Mouse (Mus musculus) hindbrain, embryonic 15.5 days (tissue): ENCODE measurements around the gene Sox1. TPM values are rescaled to one million over a fixed set of nuclear protein-coding genes. Genes with fewer than 3 reads are reported as not detected.

Experiments used
- ATAC-seq: fragments of 200-750 bp; cut with Nextera tagmentation; 2 replicates; pipeline ENCODE4 v1.8.0; 2017; ENCODE audit warnings: low read depth, moderate number of reproducible peaks, moderate TSS enrichment; ENCODE audit not compliant: low FRiP score
- H3K27ac ChIP-seq: fragments of 300-500 bp; sonication (generic); replicated peaks from 2 replicates; pipeline ENCODE4 v1.5.1; 2015; ENCODE audit warnings: mild to moderate bottlenecking, inconsistent platforms
- H3K27me3 ChIP-seq: fragments of 300-500 bp; sonication (generic); 2 replicates; pipeline ENCODE4 v1.6.1; 2015; ENCODE audit warnings: control low read depth, inconsistent platforms
- H3K36me3 ChIP-seq: fragments of 300-500 bp; sonication (generic); 2 replicates; pipeline ENCODE4 v1.6.1; 2015; ENCODE audit warnings: control low read depth, inconsistent platforms
- H3K4me1 ChIP-seq: fragments of 300-500 bp; sonication (generic); replicated peaks from 2 replicates; pipeline ENCODE4 v1.6.1; 2015; ENCODE audit warnings: control low read depth, inconsistent platforms
- H3K4me2 ChIP-seq: fragments of 300-500 bp; sonication (generic); 2 replicates; pipeline ENCODE4 v1.6.1; 2015; ENCODE audit warnings: moderate library complexity, mild to moderate bottlenecking, inconsistent platforms
- H3K4me3 ChIP-seq: fragments of 300-500 bp; sonication (generic); 2 replicates; pipeline ENCODE4 v1.5.1; 2015; ENCODE audit warnings: mild to moderate bottlenecking, inconsistent platforms
- H3K9ac ChIP-seq: fragments of 300-500 bp; sonication (generic); 2 replicates; pipeline ENCODE4 v1.6.1; 2015; ENCODE audit warnings: inconsistent platforms
- H3K9me3 ChIP-seq: fragments of 300-500 bp; sonication (generic); 2 replicates; pipeline ENCODE4 v1.6.1; 2016; ENCODE audit warnings: control low read depth, inconsistent platforms
- WGBS: fragments of 180-500 bp; shearing (Covaris S2); methylation state at CpG from one replicate; pipeline ENCODE4 v1.1.7; 2015; 5-methylcytosine and 5-hydroxymethylcytosine counted together
- polyA plus RNA-seq: library from polyadenylated mRNA; unstranded; fragments of >200 nt; fragmentation: Nextera tagmentation; extraction: Ambion mirVana; gene quantifications from 2 replicates; pipeline ENCODE4 v1.2.1, GENCODE M21; 2015

Gene Sox1
- polyA plus RNA-seq, 1 experiment from 2014 or later: 1.9 TPM

DNA sequence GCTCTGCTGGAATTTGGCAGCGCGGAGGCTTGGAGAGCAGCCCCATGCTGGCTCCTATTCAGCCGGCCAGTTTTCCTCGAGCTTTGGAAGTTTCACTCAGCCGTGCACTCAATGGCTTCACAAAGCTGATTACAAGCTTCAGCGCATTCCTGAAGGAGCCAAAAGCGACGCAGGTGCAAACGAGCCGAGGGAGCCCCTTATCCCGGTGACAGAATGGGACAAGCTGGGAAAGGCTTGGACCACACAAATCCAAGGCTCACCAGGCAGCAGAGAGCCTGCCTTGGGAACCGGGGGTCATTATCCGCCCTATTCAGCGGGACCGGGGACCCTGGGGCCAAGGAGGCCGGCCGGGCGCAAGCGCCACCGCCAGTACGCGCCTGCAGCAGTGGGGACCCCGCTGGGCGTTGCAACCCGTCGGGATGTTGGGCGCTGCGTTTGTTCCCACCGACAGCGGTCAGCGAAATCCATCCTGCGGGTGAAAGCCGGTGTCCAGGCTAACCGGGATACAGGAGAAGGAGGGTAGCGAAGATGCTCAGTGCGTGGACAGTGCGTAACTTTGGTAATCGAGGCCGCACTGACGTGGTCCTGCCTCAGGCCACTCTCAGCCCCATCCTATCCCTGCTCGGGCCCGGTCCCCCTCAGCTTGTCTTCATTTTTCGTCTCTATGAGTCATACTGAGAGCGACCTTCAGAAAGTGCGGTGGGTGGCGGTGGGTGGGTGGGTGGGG lies 35.2 kb downstream of the Sox1 start:
- 3% methylated on average over 46 of the region's 46 CpGs for WGBS
- Histone ChIP-seq H3K27ac (peak overlapping the region; percentile 78), H3K4me3 (peak overlapping the region; percentile 31), H3K4me2 (peak overlapping the region; percentile 56), H3K9ac (no peak overlapping the region), H3K4me1 (peaks cover 36% of the 10 kb centered on the region), H3K9me3 (no peaks in the 10 kb centered on the region), H3K36me3 (no peaks in the 10 kb centered on the region), H3K27me3 (peaks cover 82% of the 10 kb centered on the region)
- peak; percentile 78 for ATAC-seq

DNA sequence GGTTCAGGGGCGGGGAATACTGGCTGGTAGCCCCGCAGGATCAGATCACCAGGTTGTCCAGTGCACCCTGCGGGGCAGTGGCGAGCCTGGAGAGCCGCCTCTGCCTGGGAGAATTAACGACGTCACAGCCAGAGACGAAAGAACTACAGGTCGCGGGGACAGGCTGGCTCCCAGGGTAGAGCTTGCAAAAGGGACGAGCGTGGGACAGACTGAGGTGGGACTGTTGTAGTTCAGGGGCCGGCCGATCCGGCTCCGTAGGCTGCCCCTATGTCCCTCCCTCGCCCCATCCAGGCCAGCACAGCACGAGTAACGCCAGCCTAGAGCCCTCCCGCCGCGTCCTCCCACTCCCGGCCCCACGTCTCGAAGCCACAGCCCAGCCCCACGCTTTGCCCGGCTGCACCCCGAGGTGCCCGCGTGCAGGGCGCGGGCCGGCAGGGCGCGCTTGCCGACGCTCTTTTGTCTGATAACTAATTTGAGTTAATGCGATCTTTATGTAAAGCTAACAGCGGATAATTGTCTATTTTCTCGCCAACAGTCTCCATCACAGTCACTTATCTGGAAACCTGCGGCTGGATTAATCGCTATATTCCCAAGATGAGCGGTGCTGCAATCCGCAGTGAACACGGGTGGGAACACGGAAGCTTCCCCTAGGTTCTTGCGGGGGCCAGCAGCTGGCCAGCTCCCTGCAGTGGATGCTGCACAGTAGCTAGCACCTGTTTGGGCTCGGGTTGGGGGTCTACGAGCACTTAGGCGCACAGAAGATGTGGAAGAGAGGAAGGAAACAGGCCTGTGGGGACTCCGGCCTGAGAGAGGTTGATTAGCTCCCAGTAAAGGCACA lies 36.0 kb downstream of the Sox1 start:
- peak; percentile 47; the same call in 1 of the 2 replicates for ATAC-seq
- H3K36me3 ChIP-seq: no peaks in the 10 kb centered on the region
- peak overlapping the region; percentile 56 for H3K4me2 ChIP-seq
- peak overlapping the region; percentile 14; the same call in 1 of the 2 replicates for H3K9ac ChIP-seq
- no peaks in the 10 kb centered on the region for H3K9me3 ChIP-seq
- 1% methylated on average over 50 of the region's 51 CpGs for WGBS
- peak overlapping the region; percentile 31 for H3K4me3 ChIP-seq
- peak overlapping the region; percentile 78 for H3K27ac ChIP-seq
- H3K4me1 ChIP-seq: peaks cover 36% of the 10 kb centered on the region
- H3K27me3 ChIP-seq: peaks cover 77% of the 10 kb centered on the region

DNA sequence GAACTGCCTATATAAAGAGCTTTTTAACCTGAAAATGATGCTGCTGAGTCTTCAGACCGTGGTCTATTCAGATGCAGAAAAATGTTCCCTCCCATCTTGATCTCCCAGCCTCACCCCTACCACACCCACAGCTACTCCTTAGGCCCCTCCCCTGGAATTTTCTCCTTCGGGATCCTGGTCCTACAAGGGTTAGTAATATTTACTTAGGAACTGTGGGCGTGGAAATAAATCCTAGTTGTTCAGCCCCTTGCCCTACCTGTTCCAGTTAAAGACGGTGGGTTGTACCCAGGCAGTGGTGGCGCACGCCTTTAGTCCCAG lies 36.6 kb downstream of the Sox1 start:
- no peak for ATAC-seq
- WGBS: 53% methylated on average over 6 of the region's 6 CpGs
- H3K27ac ChIP-seq: peak overlapping the region; percentile 78; the same call in 1 of the 2 replicates
- H3K27me3 ChIP-seq: peaks cover 73% of the 10 kb centered on the region
- no peaks in the 10 kb centered on the region for H3K9me3 ChIP-seq
- peak overlapping the region; percentile 56 for H3K4me2 ChIP-seq
- peaks cover 36% of the 10 kb centered on the region for H3K4me1 ChIP-seq
- H3K9ac ChIP-seq: no peak overlapping the region
- no peak overlapping the region; the same call in 1 of the 2 replicates for H3K4me3 ChIP-seq
- no peaks in the 10 kb centered on the region for H3K36me3 ChIP-seq

DNA sequence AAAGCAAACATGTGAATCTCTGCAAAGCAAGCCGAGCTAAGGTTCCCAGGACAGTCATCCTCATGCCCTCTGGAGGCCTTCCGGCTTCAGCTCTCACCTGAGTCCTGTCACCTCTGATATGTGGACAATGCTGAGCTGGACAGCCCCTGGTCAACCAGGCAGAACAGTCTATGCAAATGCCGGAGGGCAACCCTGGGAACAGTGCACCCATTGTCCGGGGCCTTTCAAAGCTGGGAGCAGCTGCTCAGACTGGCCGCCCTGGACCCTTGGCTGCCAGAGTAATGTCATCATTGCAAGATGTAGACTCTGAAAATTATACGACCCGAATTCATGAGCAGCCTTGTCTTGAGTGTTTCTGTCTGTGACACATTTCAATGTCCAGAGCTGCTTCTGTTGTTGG lies 37.5 kb downstream of the Sox1 start:
- Histone ChIP-seq H3K27me3 (peaks cover 64% of the 10 kb centered on the region), H3K27ac (peak overlapping the region; percentile 40), H3K36me3 (no peaks in the 10 kb centered on the region), H3K4me1 (peaks cover 36% of the 10 kb centered on the region), H3K9me3 (no peaks in the 10 kb centered on the region), H3K4me3 (no peak overlapping the region), H3K9ac (no peak overlapping the region), H3K4me2 (no peak overlapping the region)
- peak; percentile 31; the same call in 1 of the 2 replicates for ATAC-seq
- WGBS: 16% methylated on average over 7 of the region's 7 CpGs

DNA sequence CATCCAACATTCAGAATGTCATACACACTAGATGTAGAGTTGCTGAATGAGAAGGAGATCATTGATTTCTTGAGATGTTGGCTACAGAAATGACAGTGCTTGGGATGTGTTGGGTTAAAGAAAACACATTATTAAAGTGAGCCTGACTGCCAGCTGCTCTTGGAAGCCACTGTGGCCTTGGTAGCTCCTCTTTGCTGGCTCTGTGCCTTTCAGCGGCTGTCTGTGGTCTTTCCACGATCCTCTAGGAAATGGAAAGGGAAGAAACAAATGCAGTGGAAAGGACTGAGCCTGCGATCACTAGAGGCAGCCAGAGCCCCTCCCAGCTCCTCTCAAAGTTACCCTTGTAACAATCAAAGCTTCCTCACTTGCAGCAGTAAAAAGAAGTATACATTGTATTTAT lies 39.7 kb downstream of the Sox1 start:
- H3K9me3 ChIP-seq: no peaks in the 10 kb centered on the region
- peaks cover 21% of the 10 kb centered on the region for H3K4me1 ChIP-seq
- no peak overlapping the region for H3K9ac ChIP-seq
- peaks cover 46% of the 10 kb centered on the region for H3K27me3 ChIP-seq
- H3K4me2 ChIP-seq: no peak overlapping the region
- H3K4me3 ChIP-seq: no peak overlapping the region
- H3K36me3 ChIP-seq: no peaks in the 10 kb centered on the region
- no peak overlapping the region for H3K27ac ChIP-seq
- ATAC-seq: no peak
- 53% methylated on average over 3 of the region's 3 CpGs for WGBS

GRCm38 (mm10) chr8:12438021-12438420 lies 42.9 kb downstream of the Sox1 start:
- Histone ChIP-seq H3K4me2 (no peak overlapping the region), H3K27me3 (peaks cover 20% of the 10 kb centered on the region; the same call in 1 of the 2 replicates), H3K4me1 (no peaks in the 10 kb centered on the region), H3K36me3 (no peaks in the 10 kb centered on the region), H3K27ac (no peak overlapping the region), H3K9ac (no peak overlapping the region), H3K9me3 (no peaks in the 10 kb centered on the region), H3K4me3 (no peak overlapping the region)
- 90% methylated on average over 6 of the region's 6 CpGs for WGBS
- no peak for ATAC-seq

- no peak for ATAC-seq
- Histone ChIP-seq H3K4me3 (no peak overlapping the region), H3K27ac (no peak overlapping the region), H3K9ac (no peak overlapping the region), H3K9me3 (no peaks in the 10 kb centered on the region), H3K4me2 (no peak overlapping the region), H3K36me3 (no peaks in the 10 kb centered on the region), H3K4me1 (no peaks in the 10 kb centered on the region), H3K27me3 (peaks cover 11% of the 10 kb centered on the region; the same call in 1 of the 2 replicates)
- WGBS: 31% methylated on average over 4 of the region's 4 CpGs
These were observed 43.9 kb downstream of the Sox1 start for GRCm38 (mm10) chr8:12439044-12439443.

GRCm38 (mm10) chr8:12439846-12440245 lies 44.8 kb downstream of the Sox1 start:
- no peaks in the 10 kb centered on the region for H3K4me1 ChIP-seq
- H3K4me2 ChIP-seq: no peak overlapping the region
- H3K4me3 ChIP-seq: no peak overlapping the region
- no peak for ATAC-seq
- WGBS: 91% methylated on average over 10 of the region's 10 CpGs
- no peaks in the 10 kb centered on the region for H3K36me3 ChIP-seq
- H3K9ac ChIP-seq: no peak overlapping the region
- H3K27ac ChIP-seq: no peak overlapping the region
- no peaks in the 10 kb centered on the region for H3K9me3 ChIP-seq
- H3K27me3 ChIP-seq: peaks cover 8% of the 10 kb centered on the region; the same call in 1 of the 2 replicates

GRCm38 (mm10) chr8:12440997-12441396 lies 45.9 kb downstream of the Sox1 start:
- Histone ChIP-seq H3K4me2 (no peak overlapping the region), H3K4me3 (no peak overlapping the region)

DNA sequence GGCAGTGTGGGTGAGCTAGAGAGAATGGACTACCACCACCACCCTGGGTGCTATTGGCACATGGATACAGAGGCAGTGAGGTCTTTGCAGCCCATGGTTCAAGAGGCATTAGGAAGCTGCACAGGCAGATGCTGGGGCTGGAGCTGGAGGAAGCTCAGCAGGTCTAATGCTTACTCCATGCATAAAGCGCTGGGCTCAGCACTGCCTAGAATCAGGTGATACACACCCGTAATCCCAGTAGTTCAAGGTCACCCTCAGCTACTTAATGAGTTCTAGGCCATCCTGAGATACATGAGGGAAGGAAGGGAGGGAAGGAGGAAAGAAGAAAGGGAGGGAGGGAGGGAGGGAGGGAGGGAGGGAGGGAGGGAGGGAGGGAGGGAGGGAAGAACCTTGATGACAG lies 50.2 kb downstream of the Sox1 start:
- Histone ChIP-seq H3K9me3 (no peaks in the 10 kb centered on the region), H3K36me3 (no peaks in the 10 kb centered on the region), H3K4me2 (no peak overlapping the region), H3K27me3 (peaks cover 22% of the 10 kb centered on the region), H3K4me3 (no peak overlapping the region), H3K4me1 (peaks cover 10% of the 10 kb centered on the region), H3K27ac (no peak overlapping the region), H3K9ac (no peak overlapping the region)
- no peak for ATAC-seq
- WGBS: 79% methylated on average over 2 of the region's 2 CpGs

More at GRCm38 (mm10) chr8:12440997-12441396, 45.9 kb downstream of the Sox1 start:
- H3K9me3 ChIP-seq: no peaks in the 10 kb centered on the region
- peaks cover 4% of the 10 kb centered on the region for H3K4me1 ChIP-seq
- H3K27ac ChIP-seq: no peak overlapping the region
- no peak overlapping the region for H3K9ac ChIP-seq
- ATAC-seq: no peak
- no peaks in the 10 kb centered on the region for H3K36me3 ChIP-seq
- WGBS: 95% methylated on average over 4 of the region's 4 CpGs
- peaks cover 12% of the 10 kb centered on the region for H3K27me3 ChIP-seq

- Histone ChIP-seq H3K36me3 (no peaks in the 10 kb centered on the region), H3K4me1 (peaks cover 10% of the 10 kb centered on the region), H3K4me3 (peak overlapping the region; percentile 12), H3K27me3 (peaks cover 22% of the 10 kb centered on the region), H3K27ac (no peak overlapping the region), H3K9me3 (no peaks in the 10 kb centered on the region), H3K4me2 (peak overlapping the region; percentile 51), H3K9ac (0 out of 2 replicates have a peak overlapping the region, but pooled peaks have one; percentile 19)
- 4% methylated on average over 26 of the region's 26 CpGs for WGBS
- ATAC-seq: peak; percentile 54; the same call in 1 of the 2 replicates
These were observed 51.0 kb downstream of the Sox1 start for GRCm38 (mm10) chr8:12445926-12446680.
